Mouse (Mus musculus) kidney, adult 9 months (tissue): ENCODE data around the gene Sbsn.
"Not testable (repeated sequence)": the region's sequence is repeated elsewhere in the genome, so short reads cannot be mapped to it uniquely, and the experiment has no call there.

Source experiments
- DNase-seq: peaks from one replicate; pipeline ENCODE4 v3.0.0; 2022

Gene Sbsn

GRCm38 (mm10) chr7:30751086-30751669, at the start of gene Sbsn:
Gene Sbsn, plus strand, starts transcription at chr7:30751471.
- DNase-seq: no peak

- DNase-seq: no peak
Observed at GRCm38 (mm10) chr7:30706214-30706882, 44.9 kb upstream of the Sbsn start.

DNA sequence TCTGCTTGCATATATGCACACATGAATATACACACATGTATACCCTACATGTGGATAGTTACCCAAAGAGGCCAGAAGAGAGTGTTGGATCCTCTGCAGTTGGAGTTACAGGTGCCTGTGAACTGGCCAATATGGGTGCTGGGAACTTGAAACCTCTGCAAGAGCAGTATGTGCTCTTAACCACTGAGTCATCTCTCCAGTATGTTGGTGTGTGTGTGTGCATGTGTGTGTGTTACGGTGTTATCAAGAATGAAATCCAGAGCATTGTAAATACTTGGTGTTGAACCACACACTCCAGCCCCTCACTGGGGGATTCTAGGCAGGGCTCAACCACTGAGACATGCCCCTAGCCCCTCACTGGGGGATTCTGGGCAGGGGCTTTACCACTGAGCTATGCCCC, 43.8 kb upstream of the Sbsn start:
- DNase-seq: no peak

GRCm38 (mm10) chr7:30711942-30712341, 39.3 kb upstream of the Sbsn start, which contains the start of gene Atp4a:
Gene Atp4a, plus strand, starts transcription at chr7:30712209.
- peak; percentile 45 for DNase-seq

- peak; percentile 28 for DNase-seq
Observed at GRCm38 (mm10) chr7:30717006-30717715, 34.1 kb upstream of the Sbsn start.

GRCm38 (mm10) chr7:30717716-30718046, 33.6 kb upstream of the Sbsn start:
- DNase-seq: no peak

GRCm38 (mm10) chr7:30719669-30720068, 31.6 kb upstream of the Sbsn start:
- DNase-seq: no peak

- DNase-seq: no peak
Observed at GRCm38 (mm10) chr7:30721286-30721685, 30.0 kb upstream of the Sbsn start.

GRCm38 (mm10) chr7:30723274-30723953, 27.9 kb upstream of the Sbsn start:
- no peak for DNase-seq

DNA sequence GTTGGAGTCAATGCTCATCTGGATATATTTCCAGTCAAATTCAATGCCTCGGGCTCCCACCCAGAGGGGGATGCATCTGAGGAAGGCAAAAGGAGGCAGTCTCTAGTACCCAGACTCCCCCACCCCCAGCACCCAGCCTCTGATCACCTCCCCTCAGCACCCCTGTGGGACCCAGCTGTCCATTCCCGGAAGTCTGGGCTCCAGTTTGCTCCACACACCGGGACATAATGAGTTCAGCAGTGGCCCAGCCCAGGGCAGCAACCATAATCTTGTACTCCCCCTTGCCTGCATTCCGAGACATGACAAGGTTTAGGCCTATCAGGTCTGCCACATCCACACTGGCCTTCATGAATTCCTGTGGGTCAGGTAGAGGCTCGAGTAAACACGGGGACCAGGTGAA, 23.1 kb upstream of the Sbsn start:
- DNase-seq: peak; percentile 26

- DNase-seq: peak; percentile 45
Observed at GRCm38 (mm10) chr7:30728739-30729395, 22.4 kb upstream of the Sbsn start.

DNA sequence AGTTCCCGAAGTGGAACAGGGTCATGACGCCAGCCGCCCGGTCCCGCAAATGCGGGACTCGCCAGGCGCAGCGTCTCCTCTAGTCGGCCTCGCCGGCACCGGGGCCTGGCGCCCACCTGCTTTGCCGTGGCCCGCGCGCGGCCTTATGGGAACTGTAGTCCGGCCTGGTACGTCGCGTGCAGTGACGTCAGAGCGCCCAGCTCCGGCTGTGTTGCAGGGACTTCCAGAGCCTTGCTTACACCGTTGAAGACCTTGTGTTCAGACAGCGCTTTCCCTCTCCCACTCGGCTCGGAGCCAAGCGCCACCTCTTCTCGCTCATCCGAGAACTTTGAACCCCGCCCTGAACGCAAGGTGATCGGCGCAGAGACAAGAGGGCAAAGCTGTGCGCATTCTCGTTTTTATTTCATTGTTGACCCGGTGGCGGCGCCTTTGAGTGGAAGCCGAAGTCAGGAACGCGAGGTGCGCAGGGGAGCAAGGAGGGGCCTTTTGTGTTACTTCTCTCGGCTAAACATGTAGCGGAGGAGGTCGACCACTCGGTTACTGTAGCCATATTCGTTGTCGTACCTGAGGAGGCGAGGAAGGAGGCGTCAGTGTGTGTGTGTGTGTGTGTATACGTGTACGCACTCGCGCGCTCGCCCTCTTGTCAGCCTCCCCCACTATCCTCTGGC, 21.7 kb upstream of the Sbsn start, which contains the start of gene Tmem147:
TSS of gene Tmem147 (minus strand) at position 145 of the 668 bp plus-strand sequence.
- peak; percentile 98 for DNase-seq

DNA sequence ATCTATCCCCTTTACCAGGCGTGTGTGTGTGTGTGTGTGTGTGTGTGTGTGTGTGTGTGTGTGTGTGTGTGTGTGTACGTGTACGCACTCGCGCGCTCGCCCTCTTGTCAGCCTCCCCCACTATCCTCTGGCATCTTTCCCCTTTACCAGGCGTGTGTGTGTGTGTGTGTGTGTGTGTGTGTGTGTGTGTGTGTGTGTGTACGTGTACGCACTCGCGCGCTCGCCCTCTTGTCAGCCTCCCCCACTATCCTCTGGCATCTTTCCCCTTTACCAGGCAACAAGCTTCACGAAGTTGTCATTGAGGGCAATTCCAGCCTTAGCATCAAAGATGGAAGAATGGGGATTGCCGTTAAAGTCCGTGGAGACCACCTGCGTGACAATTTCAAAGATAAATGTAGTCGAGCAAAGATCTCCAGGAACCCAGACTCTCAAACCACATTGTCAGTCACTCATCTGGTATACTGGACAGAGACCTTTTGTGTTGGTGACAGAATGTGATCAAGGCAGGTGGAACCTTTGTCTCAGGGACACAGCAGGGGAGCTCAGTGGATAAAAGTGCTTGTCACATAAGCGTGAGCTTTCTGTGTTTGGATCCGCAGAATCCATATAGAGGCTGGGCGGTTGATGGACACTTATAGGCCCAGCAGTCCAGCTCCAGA, 21.1 kb upstream of the Sbsn start:
- DNase-seq: not testable (repeated sequence)

DNA sequence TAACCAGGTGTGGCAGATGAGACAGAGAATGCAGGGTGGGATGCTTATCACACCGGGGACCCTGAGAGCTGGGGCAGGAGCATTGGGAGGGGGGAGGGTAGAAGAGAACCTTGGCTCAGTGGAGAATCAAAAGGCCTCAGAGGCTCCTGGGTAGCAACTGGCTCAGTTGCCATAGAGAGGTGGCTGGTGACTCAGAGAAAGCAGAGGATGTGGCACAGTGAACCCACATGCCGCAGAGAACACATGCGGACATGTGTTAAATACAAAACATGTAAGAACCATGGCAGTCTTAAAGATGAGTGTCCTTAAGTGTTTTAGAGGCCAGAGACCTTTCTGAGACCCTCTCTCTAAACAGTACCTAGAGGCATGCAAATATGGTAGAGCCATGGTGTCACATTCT, 15.1 kb upstream of the Sbsn start:
- DNase-seq: no peak

GRCm38 (mm10) chr7:30742570-30742969, 8.7 kb upstream of the Sbsn start:
- DNase-seq: not testable (repeated sequence)

DNA sequence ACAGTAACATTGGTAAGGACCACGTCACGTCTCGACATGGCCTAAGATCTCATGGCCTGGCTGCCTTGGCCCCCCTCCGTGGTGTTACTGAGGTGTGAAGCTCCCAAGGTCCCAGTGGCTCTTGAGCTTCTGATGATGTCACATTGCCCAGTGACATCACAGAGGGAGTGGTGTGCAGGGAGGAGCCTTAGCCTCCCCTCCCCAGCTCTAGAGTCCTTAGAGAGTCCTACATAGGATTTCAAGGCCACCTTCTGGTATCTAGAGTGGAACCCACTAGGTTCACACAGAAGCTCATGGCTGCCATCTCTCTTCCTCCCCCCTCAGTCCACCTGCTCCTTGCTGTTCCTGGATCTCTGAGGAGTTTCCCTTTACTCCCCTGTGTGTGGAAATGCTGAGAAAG, 7.7 kb upstream of the Sbsn start, which contains the start of gene Gapdhs:
TSS of gene Gapdhs (minus strand) at position 65 of the 400 bp plus-strand sequence.
- not testable (repeated sequence) for DNase-seq

- DNase-seq: no peak
Observed at GRCm38 (mm10) chr7:30744022-30744598, 7.2 kb upstream of the Sbsn start.

DNA sequence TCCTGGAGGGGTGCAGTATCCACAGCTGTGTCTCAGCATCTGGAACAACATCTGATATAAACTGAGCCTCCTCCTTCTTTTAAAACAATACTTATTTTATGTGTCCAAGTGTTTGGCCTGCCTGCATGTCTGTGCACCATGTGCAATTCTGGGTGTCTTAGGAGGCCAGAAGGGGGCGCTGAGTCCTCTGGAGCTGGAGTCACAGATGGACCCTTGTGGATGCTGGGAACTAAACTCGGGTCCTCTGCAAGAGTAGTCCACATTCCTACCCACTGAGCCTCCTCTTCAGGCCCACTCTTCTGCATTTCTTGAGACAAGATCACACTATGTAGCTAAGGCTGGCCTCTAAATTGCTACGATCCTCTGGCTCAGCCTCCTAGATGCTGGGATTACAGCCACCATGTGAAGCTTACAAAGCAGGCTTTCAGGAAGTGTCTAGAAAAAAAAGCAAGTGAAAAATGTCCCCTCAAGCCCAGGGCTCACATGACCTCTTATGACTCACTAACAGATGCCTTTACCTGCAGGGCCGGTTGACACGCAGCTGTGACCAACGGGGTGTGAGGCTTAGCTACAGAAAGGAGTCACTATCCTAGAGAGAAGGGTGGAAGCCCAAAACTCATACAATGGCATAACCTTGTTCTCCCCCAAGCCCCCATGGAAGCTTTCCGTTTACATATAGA, 3.6 kb upstream of the Sbsn start:
- DNase-seq: no peak

- DNase-seq: no peak
Observed at GRCm38 (mm10) chr7:30749824-30750606, 1.3 kb upstream of the Sbsn start.

DNA sequence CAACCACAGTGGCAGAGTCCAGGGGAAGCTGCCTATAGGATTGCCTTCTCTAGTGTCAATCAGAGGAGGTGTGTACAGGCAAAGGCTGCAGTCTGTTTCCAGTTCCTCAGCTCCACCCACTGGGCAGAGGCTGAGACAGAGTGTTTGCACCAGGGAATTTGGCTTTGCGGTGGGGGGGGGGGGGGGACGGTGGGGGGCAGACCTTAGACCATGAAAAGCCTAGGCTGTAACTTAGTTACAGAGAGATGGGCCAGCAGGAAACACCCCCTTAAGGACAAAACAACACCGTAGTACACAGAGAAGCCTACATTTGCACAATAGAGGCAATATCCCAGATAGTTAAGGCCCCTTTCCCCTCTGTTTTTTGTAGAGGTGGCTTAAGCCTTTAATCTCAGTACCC, 5.7 kb downstream of the Sbsn start:
- no peak for DNase-seq
